Mouse (Mus musculus) hindbrain, postnatal 0 days (tissue): Measurements from ENCODE around the gene Ipo8. TPM values are rescaled to one million over a fixed set of nuclear protein-coding genes. Genes with fewer than 3 reads are reported as not detected.

Experiments
- ATAC-seq: fragments of 200-750 bp; cut with Nextera tagmentation; 2 replicates; pipeline ENCODE4 v1.8.0; 2017; ENCODE audit warnings: mild to moderate bottlenecking, moderate TSS enrichment, moderate library complexity
- DNase-seq: peaks from one replicate; pipeline ENCODE4 v3.0.0-alpha.2; 2015; ENCODE audit warnings: low spot score
- H3K27ac ChIP-seq: fragments of 300-500 bp; sonication (generic); 2 replicates; pipeline ENCODE4 v1.5.1; 2014; ENCODE audit warnings: mild to moderate bottlenecking
- H3K27me3 ChIP-seq: fragments of 300-500 bp; sonication (generic); 2 replicates; pipeline ENCODE4 v1.6.1; 2014; ENCODE audit warnings: low read length, mixed read lengths; ENCODE audit not compliant: insufficient read depth
- H3K36me3 ChIP-seq: fragments of 300-500 bp; sonication (generic); 2 replicates; pipeline ENCODE4 v1.6.1; 2014; ENCODE audit warnings: low read length, mixed read lengths; ENCODE audit not compliant: insufficient read depth
- H3K4me1 ChIP-seq: fragments of 300-500 bp; sonication (generic); 2 replicates; pipeline ENCODE4 v1.6.1; 2014; ENCODE audit warnings: antibody characterized with exemption, low read length, mixed read lengths; ENCODE audit not compliant: insufficient read depth
- H3K4me2 ChIP-seq: fragments of 300-500 bp; sonication (generic); 2 replicates; pipeline ENCODE4 v1.6.1; 2014; ENCODE audit warnings: low read depth, mild to moderate bottlenecking, low read length, moderate library complexity, mixed read lengths
- H3K4me3 ChIP-seq: fragments of 300-500 bp; sonication (generic); 2 replicates; pipeline ENCODE4 v1.5.1; 2014; ENCODE audit warnings: low read length
- H3K9ac ChIP-seq: fragments of 300-500 bp; sonication (generic); replicated peaks from 2 replicates; pipeline ENCODE4 v1.6.1; 2014; ENCODE audit warnings: mild to moderate bottlenecking, low read length, moderate library complexity, mixed read lengths
- H3K9me3 ChIP-seq: fragments of 300-500 bp; sonication (generic); 2 replicates; pipeline ENCODE4 v1.6.1; 2016; ENCODE audit warnings: low read length, mixed read lengths
- CTCF ChIP-seq: IDR thresholded peaks from 2 replicates; pipeline ENCODE4 v1.5.1; 2016; ENCODE audit warnings: antibody characterized with exemption, control low read depth, low read depth
- WGBS: fragments of 180-500 bp; shearing (Covaris S2); extraction: QIAGEN DNeasy Blood & Tissue Kit; methylation state at CpG from one replicate; pipeline ENCODE4 v1.1.7; 2014; 5-methylcytosine and 5-hydroxymethylcytosine counted together
- polyA plus RNA-seq: library from polyadenylated mRNA; unstranded; fragments of >200 nt; fragmentation: Nextera tagmentation; extraction: Ambion mirVana; gene quantifications from 2 replicates; pipeline ENCODE4 v1.2.1, GENCODE M21; 2015
- total RNA-seq: library from RNA; depleted of rRNA; stranded (reverse); fragments of >200 nt; gene quantifications from 2 replicates; pipeline ENCODE4 v1.2.3, GENCODE M21; 2014; rRNA removed

The Ipo8 gene
- total RNA-seq (25.2 and 28.9 TPM in 2 replicates), polyA plus RNA-seq (14.4 and 14.8 TPM in 2 replicates)

GRCm38 (mm10) chr6:148830748-148831727, at the start of gene Ipo8:
Ipo8 (minus strand) TSS chr6:148831467.
- Histone ChIP-seq H3K9me3 (no peaks in the 10 kb centered on the region), H3K27me3 (no peaks in the 10 kb centered on the region), H3K4me1 (peaks cover 9% of the 10 kb centered on the region), H3K36me3 (no peaks in the 10 kb centered on the region), H3K27ac (peak within 1 kb of the TSS; percentile 67; the same call in 1 of the 2 replicates), H3K4me2 (peak within 1 kb of the TSS; percentile 94), H3K4me3 (peak within 1 kb of the TSS; percentile 89), H3K9ac (peak within 1 kb of the TSS; percentile 70)
- DNase-seq (peak; percentile 97), ATAC-seq (peak; percentile 99)
- under 1% methylated on average over 44 of the region's 47 CpGs for WGBS
- TF ChIP-seq CTCF = peak; percentile 42

DNA sequence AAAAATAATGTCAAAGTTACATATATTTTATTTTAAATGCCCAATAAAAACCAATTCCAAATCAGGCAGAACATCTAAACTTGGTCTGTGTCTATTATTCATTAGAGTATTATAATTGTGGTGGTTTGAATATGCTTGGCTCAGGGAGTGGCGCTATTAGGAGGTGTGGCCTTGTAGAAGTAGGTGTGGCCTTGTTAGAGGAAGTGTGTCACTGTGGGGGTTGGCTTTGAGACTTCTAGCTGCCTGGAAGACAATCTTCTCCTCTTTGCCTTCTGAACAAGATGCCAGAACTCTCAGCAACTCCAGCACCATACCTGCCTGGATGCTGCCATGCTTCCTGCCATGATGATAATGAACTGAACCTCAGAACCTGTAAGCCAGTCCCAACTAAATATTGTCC, 42.6 kb upstream of the Ipo8 start:
- WGBS = 95% methylated on average over 1 of the region's 1 CpGs

DNA sequence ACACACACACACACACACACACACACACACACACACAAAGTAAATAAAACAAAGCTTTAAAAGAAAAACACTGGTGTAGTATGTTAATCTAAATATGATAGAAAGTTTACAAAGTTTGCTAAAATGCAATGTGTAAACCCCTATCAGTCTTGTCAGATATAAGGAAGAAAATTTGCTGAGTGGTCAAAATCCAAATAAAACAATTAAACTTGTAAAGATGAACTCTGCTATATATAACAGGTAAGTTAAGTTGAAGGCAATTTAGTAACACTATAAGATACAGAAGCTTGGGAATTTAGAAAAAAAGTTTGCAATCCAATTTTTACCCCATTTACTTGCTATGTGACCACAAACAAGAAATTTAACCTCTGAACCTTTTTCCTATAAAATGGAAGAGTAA, 14.4 kb upstream of the Ipo8 start:
- Histone ChIP-seq H3K36me3 (peaks cover 5% of the 10 kb centered on the region; the same call in 1 of the 2 replicates), H3K9me3 (no peaks in the 10 kb centered on the region), H3K4me2 (no peak overlapping the region), H3K4me1 (no peaks in the 10 kb centered on the region), H3K9ac (no peak overlapping the region), H3K27me3 (no peaks in the 10 kb centered on the region), H3K4me3 (no peak overlapping the region), H3K27ac (no peak overlapping the region)
- TF ChIP-seq CTCF = no peak
- DNase-seq = no peak
- no peak for ATAC-seq

More for the DNA sequence above, 42.6 kb upstream of the Ipo8 start:
- no peaks in the 10 kb centered on the region for H3K27me3 ChIP-seq
- no peaks in the 10 kb centered on the region for H3K4me1 ChIP-seq
- ATAC-seq (no peak), DNase-seq (no peak)
- no peaks in the 10 kb centered on the region for H3K9me3 ChIP-seq
- H3K36me3 ChIP-seq = no peaks in the 10 kb centered on the region
- H3K4me3 ChIP-seq = no peak overlapping the region
- H3K4me2 ChIP-seq = no peak overlapping the region
- H3K9ac ChIP-seq = no peak overlapping the region
- H3K27ac ChIP-seq = no peak overlapping the region
- no peak for TF ChIP-seq CTCF

DNA sequence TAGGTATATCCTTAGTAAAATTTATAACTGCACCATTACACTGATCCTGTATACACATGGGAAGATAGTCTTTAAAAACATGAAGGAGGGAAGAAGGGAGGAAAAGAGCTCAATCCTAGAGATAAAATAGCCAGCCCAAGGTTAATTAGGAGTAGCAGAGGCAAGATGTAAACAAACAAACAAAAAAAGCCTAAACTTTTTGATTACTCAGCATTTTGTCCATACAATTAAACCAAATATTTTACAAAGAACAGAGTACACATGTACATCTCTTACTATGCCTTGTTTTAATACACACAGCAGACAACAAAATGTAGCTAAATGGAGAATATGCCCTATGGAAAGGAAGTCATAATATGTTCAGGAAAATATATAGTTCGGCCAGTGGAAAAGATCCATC, 10.5 kb upstream of the Ipo8 start:
- Histone ChIP-seq H3K9ac (no peak overlapping the region), H3K27me3 (no peaks in the 10 kb centered on the region), H3K4me1 (no peaks in the 10 kb centered on the region), H3K36me3 (peaks cover 5% of the 10 kb centered on the region; the same call in 1 of the 2 replicates), H3K4me3 (no peak overlapping the region), H3K27ac (no peak overlapping the region), H3K9me3 (no peaks in the 10 kb centered on the region), H3K4me2 (no peak overlapping the region)
- no peak for TF ChIP-seq CTCF
- ATAC-seq = no peak
- WGBS = 97% methylated on average over 1 of the region's 1 CpGs
- DNase-seq = no peak

- H3K27me3 ChIP-seq = no peaks in the 10 kb centered on the region
- ATAC-seq (no peak), DNase-seq (no peak)
- H3K9me3 ChIP-seq = no peaks in the 10 kb centered on the region
- H3K27ac ChIP-seq = no peak overlapping the region
- H3K4me3 ChIP-seq = no peak overlapping the region
- H3K9ac ChIP-seq = no peak overlapping the region
- TF ChIP-seq CTCF = no peak
- no peak overlapping the region for H3K4me2 ChIP-seq
- H3K4me1 ChIP-seq = no peaks in the 10 kb centered on the region
- H3K36me3 ChIP-seq = peaks cover 5% of the 10 kb centered on the region; the same call in 1 of the 2 replicates
Measured at GRCm38 (mm10) chr6:148838460-148838859, 7.2 kb upstream of the Ipo8 start.

DNA sequence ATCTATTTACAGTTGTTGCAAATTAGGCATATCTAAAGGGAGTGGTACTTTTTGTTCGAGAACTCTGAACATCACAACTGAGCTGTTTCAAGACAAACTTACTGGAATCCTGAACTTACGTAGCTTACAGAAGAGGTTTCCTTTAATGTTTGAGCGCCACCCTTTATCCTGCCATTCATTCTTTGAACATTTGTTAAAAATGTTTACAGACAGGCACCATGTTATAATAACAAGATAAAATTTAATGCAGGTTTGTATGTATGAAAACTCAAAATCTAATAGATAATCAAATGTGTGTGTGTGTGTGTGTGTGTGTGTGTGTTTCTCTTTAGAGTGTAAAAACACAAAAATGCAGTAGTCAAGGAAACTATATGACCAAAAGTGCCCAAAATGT, 458 bp upstream of the Ipo8 start:
- no peak overlapping the region; the same call in 1 of the 2 replicates for H3K9ac ChIP-seq

DNA sequence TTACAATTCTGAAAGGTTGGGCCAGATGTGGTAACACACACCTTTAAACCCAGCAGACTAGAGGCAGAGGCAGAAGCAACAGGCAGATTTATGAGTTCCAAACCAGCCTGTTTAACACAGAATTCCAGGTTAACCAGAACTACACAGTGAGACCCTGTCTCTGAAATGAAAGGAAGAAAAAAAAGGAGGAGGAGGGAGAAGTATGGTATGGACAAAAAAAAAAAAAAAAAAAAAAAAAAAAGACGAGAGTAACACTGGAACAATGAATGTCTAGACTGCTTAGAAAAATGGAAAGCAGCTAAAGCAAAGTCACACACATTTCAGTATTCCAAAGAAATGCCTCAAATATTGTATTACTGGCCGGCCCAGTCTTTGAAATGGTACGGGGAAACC, 916 bp downstream of the Ipo8 start:
- H3K27me3 ChIP-seq = no peaks in the 10 kb centered on the region
- H3K9ac ChIP-seq = peak overlapping the region; percentile 70
- H3K9me3 ChIP-seq = no peaks in the 10 kb centered on the region
- H3K4me1 ChIP-seq = peaks cover 9% of the 10 kb centered on the region
- peak overlapping the region; percentile 89 for H3K4me3 ChIP-seq
- peak overlapping the region; percentile 94 for H3K4me2 ChIP-seq
- 0% methylated on average over 3 of the region's 3 CpGs for WGBS
- ATAC-seq (no peak), DNase-seq (no peak)
- H3K27ac ChIP-seq = 0 out of 2 replicates have a peak overlapping the region, but pooled peaks have one; percentile 67
- no peak for TF ChIP-seq CTCF
- no peaks in the 10 kb centered on the region for H3K36me3 ChIP-seq

More for the DNA sequence above, 458 bp upstream of the Ipo8 start:
- no peak overlapping the region for H3K27ac ChIP-seq
- DNase-seq (no peak), ATAC-seq (no peak)
- H3K9me3 ChIP-seq = no peaks in the 10 kb centered on the region
- no peaks in the 10 kb centered on the region for H3K36me3 ChIP-seq
- TF ChIP-seq CTCF = no peak
- H3K4me3 ChIP-seq = peak overlapping the region; percentile 89
- no peaks in the 10 kb centered on the region for H3K27me3 ChIP-seq
- H3K4me2 ChIP-seq = peak overlapping the region; percentile 94
- WGBS = 24% methylated on average over 3 of the region's 3 CpGs
- H3K4me1 ChIP-seq = peaks cover 9% of the 10 kb centered on the region
